Mouse (Mus musculus) heart, adult 9 months (tissue): ENCODE data around the gene Smim24.

Experiments used
- DNase-seq, 2 experiments: peaks; one replicate each; pipeline ENCODE4 v3.0.0; 2022; ENCODE audit warnings: low spot score in 2 of 2

Gene Smim24

DNA sequence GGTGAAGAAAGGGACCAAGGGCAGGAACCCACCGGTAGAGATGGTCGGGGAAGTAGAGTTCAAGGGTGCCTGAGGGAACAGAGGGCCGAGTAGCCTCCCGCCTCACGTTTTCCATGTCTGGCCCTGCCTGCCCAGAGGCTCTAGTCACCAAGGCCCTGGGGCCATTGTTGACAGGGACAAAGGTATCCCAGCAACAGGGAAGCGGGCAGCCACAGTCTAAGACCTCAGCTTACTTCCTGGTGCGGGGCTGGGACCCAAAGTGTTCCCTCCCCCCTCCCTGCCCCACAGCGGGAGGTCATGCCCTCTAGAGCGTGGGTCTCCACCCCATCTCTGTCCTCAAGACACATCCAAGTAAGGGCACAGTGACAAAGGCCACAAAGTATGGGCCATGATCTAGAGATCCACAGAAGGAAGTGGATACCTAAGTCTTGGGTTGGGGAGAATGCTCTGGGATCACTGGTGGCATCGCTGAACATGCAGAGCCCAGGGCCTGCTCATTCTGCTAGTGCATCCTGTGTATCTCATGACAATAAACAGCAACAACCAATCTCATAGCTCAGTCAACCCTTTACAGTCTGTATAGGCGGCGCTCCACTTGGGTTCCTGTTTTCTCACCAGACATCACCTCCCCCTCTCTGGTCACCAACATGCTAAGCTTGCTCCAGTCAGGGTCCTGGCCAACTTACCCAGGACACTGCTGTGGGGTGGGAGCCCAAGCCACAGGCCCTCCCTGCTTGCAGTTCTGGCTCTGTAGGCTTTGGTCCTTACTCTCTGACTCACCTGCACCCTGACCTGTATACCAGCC lies 27.0 kb upstream of the Smim24 start, which contains the start of gene 4930404N11Rik:
TSS of gene 4930404N11Rik (minus strand) at position 145 of the 805 bp plus-strand sequence.
- DNase-seq: no peak

DNA sequence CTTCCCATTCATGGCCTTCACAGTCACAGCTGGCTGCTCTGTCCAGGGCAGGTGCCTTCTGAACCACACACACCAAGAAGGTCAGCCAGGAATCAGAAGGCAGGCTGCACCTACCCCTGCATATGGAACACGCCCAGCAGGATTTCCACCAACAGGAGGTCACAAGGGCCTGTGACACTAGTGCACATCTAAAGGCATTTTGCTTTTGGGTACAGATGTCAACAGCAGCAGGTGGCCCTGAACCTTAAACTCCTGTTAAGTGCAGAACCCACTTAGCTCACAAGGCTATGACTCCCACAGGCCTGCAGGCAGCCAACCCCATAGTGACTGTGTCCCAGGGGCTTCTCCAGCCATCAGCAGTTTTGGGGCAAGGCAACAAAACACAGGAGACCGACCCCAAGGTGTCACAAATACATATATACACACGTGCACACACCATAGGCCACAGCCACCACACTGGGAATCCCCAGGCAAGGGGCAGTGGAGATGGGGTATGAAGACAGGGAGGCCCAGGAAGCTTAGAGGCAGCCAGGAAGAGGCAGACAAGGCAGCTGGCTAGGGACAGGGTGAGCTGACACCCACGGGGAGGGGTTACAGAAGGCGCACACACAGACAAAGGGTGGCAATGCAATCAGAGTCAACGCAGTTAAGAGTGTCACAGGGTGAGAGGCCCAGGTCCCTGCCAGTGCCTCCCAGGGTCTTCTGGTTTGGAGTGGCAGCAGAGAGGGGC lies 26.2 kb upstream of the Smim24 start:
- no peak for DNase-seq

- no peak for DNase-seq
These were observed 25.7 kb upstream of the Smim24 start for GRCm38 (mm10) chr10:81367207-81367495.

- no peak for DNase-seq
These were observed 17.5 kb upstream of the Smim24 start for GRCm38 (mm10) chr10:81375322-81375721.

DNA sequence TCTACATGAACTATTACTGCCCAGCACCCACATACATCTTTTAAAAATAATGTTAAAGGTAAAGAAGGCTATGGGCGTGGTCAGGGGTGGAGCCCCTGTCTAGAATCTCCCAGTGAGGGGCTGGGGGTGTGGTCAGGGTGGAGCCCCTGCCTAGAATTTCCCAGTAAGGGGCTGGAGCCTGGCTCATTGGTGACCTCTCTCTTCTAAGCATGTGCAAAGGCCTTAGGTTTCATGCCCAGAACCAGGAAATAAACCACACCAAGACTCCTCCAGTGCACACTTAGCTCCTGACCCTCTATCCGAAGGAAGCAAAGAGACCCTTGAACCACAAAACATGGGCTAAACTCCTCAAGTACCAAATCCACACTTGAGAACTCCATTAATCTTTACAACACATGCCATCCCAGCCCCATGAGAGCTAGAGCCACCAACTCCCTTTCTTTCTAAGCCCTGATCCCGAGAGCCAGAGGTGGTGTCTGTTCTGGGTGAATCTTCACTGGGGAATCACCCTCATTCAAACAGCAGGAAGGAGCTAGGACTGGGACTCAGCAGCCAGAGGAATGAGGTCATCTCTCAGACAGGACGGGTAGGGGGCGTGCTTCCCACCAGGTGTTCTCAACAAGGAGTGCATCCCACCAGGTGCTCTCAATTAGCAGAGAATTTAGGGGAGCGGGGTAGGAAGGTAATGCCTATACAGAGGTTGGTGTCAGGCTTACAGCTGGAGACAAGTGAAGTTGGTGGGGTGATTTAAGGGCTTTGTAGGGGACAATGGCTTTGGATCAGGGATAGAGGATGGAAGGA lies 16.1 kb upstream of the Smim24 start:
- no peak for DNase-seq

DNA sequence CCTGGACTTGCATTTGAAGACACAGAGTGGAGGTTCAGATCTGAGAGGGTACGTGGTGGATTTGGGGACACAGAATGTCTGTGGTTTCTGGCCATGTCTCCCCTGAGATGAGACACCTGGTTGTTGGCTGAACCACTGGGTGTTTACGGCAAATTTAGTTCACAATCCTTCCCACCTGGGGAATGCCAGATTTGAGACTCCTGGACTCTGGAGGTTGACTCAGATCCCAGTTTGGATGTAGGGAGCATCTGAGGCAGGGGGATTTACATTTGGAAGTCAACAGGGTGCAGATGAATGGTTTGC lies 15.5 kb upstream of the Smim24 start:
- no peak for DNase-seq

DNA sequence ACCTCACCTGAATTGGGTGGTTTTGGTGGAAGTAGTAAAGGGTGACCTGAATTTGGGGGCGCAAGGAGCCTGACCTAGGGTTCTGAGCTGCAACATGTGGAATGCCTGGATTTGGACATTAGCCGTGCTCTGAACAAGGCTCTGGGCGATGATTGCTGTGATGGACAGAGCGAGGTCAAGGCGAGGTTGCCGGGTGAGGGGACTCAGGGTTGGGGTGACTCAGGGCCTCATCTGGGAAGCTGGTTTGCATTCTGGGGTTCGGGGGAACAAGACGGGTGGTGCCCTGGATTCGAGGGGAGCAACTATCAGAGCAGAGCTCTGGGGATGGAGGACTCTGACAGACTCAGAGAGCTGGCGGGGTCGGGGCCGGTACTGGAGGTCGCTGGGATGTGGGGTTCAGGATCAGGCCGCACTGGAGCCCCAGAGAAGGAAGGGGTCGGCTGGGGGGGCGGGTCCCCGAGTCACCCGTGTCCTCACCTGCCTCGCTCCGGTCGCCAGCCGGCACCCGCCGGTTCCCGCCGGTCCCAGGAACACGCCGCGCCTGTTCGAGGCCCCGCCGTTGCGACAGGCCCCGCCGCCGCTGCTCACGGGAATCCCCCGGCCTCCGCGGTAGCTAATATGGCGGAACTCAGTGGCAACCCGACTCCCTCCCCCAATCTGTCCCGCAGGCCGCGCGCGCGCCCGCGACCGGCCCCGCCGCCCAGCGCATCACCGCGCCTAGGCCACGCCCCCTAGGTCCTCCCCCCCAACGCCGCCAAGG lies 14.9 kb upstream of the Smim24 start, which contains the start of gene Fzr1:
TSS of gene Fzr1 (minus strand) at position 724 of the 760 bp plus-strand sequence.
- DNase-seq: no peak

DNA sequence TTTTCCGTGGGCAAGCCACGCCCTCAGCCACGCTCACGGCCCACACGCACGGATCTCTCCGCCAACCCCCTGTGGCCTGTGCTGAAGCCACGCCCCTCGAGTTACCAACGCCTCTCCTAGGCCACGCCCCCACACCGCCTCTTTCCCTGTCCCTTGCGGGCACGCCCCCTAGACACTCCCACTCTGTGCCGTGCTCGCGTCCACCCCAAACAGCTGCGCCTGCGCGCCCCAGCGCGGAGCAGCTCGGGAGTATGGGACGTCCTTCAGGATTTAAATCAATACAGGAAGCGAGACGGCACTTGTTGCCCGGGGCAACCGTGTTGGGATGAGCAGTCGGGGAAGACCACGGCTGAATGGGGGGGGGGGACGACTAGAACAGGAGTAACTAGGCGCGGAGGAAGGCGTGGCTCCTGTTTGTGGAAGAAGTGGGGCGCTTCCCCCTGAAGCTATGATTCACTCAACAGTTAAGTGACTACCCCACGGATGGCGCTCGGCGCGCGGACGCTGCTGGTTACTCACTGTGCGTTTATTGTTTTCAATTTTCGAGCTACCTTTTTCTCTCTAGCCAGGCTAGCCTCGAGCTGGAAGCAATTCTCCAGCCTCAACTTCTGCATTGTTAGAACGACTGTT lies 14.2 kb upstream of the Smim24 start:
- DNase-seq: peak; percentile 100

DNA sequence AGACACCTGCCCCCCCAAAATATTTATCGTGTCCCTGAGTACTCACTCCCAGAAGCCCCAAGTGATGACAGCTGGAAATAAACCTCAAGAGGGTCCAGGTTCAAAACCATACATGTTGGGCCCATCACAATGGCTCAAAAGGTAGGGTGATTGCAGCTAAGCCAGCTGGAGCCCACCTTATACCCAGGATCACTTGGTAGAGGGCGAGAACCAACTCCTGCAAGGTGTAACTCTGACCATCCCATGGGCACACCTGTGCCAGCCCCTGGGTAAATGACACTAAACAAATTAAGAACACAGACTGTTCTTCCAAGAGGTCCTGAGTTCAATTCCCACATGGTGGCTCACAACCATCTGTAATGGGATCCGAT lies 13.7 kb upstream of the Smim24 start:
- no peak for DNase-seq

GRCm38 (mm10) chr10:81379809-81380378 lies 13.0 kb upstream of the Smim24 start:
- DNase-seq: no peak

GRCm38 (mm10) chr10:81382039-81382438 lies 10.8 kb upstream of the Smim24 start:
- no peak for DNase-seq

GRCm38 (mm10) chr10:81383802-81384604 lies 8.8 kb upstream of the Smim24 start, which contains the start of the genes Dohh and Gm48551:
TSS of gene Dohh (plus strand) at chr10:81384428.
TSS of gene Gm48551 (plus strand) at chr10:81384466.
- peak; percentile 99 to 100 for DNase-seq

DNA sequence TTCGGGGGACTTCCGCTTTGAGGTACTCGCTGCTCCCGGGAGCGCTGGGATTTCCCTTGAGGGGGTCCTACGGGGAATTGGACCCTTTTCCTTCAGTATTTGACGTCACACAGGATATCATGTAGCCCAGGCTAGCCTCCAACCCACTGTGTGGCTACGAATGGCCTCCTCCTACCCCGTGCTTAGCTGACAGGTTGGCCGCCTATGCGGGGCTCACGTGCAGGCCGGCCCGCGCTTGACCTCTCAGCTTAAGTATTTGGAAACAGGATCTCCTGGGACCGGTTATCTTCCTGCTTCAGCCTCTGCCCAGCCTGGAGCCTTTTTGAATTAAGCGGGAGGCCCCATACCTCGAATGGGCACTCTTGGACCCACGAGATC lies 8.3 kb upstream of the Smim24 start:
- no peak for DNase-seq

GRCm38 (mm10) chr10:81385603-81386306 lies 7.1 kb upstream of the Smim24 start:
- DNase-seq: no peak

- no peak for DNase-seq
These were observed 5.1 kb upstream of the Smim24 start for GRCm38 (mm10) chr10:81387716-81388115.

DNA sequence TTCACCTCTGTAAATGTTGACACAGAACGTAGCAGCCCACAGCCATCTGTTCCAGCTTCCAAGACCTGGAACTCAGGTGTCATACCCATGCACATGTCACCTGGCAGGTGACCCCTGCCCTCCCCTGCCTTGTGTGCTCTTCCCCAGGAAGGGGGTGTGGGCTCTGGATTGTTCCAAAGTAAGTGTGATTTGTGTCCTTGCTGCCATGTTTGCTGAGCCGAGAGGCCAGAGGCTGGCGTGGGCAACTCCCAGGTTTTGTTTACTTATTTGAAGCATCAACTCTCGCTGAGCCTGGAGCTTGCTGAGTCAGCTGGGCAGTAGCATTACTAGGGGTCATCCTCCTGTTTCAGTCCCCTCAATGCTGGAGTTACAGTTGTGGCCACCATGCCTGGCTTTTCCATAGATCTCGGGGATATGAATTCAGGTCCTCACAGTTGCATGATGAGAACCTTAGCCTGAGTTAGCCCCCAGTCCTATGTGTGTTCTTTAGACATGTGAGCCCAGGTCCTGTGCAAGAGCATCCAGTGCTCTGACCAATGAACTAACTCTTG lies 4.3 kb upstream of the Smim24 start, which contains the start of gene Gm48552:
TSS of gene Gm48552 (plus strand) at position 501 of the 551 bp plus-strand sequence.
- DNase-seq: no peak

- DNase-seq: no peak
These were observed 3.5 kb upstream of the Smim24 start for GRCm38 (mm10) chr10:81389373-81389772.

- peak in 1 of 2 experiments; percentile 59 for DNase-seq
These were observed 2.8 kb upstream of the Smim24 start for GRCm38 (mm10) chr10:81389801-81390677.
